ENCODE assay signal across 22 mouse cellular contexts in the genomic region with DNA sequence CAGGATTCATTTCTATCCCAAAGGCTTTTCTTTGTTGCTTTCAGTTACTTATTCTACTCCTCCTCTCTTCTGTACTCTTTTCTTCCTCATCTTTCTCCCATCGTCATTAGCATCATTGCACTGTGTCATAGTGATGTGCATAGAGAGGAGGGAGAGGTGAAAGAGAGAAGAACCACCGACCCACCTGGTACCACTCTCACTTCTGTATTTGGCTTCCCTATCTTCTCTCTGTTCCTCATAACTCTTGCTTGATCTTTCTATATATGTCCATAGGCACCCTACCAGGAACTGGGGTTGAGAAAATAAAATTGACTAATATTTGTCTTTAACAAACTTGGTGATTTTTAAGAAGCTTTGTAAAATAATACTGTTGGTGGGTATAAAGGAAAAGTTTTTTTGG. TPM values are rescaled to one million over a fixed set of nuclear protein-coding genes. Genes with fewer than 3 reads are reported as not detected.
"Had no signal": no experiment of that assay in that cellular context is flagged by ENCODE, and none has a peak within 500 bp of the region (broad histone marks: within the 10 kb centered on the region; RNA-seq: fewer than 3 reads in every experiment).

No protein-coding gene starts in this region.

- H3K4me2 ChIP-seq: limb, embryonic 12.5 days; limb, embryonic 15.5 days; liver, embryonic 11.5 days; lung, embryonic 14.5 days; midbrain, embryonic 11.5 days; stomach, embryonic 15.5 days had no signal

- H3K27me3 ChIP-seq: limb, embryonic 12.5 days; limb, embryonic 15.5 days; stomach, embryonic 15.5 days had no signal

- ATAC-seq: intestine, postnatal 0 days; liver, postnatal 0 days; lung, postnatal 0 days had no signal

- H3K9ac ChIP-seq: limb, embryonic 12.5 days; limb, embryonic 15.5 days; liver, embryonic 14.5 days; liver, postnatal 0 days; lung, embryonic 14.5 days; stomach, embryonic 15.5 days had no signal

- H3K36me3 ChIP-seq: limb, embryonic 12.5 days; limb, embryonic 15.5 days; stomach, embryonic 15.5 days had no signal

- H3K27ac ChIP-seq: kidney, postnatal 0 days; limb, embryonic 12.5 days; limb, embryonic 15.5 days; liver, embryonic 14.5 days; stomach, embryonic 15.5 days had no signal

- H3K4me1 ChIP-seq: limb, embryonic 12.5 days; limb, embryonic 15.5 days; stomach, embryonic 15.5 days had no signal

- H3K4me3 ChIP-seq: limb, embryonic 12.5 days; limb, embryonic 15.5 days; stomach, embryonic 15.5 days had no signal

- H3K9me3 ChIP-seq: limb, embryonic 12.5 days; limb, embryonic 15.5 days; stomach, embryonic 15.5 days had no signal

- DNase-seq: kidney, adult 2 months; kidney, postnatal 25 days; layer of hippocampus, postnatal 36 days; left cerebral cortex, postnatal 4 days; liver, postnatal 0 days; lung, embryonic 14.5 days; lung, postnatal 36 days; right cerebral cortex, postnatal 25 days; thymus, postnatal 25 days had no signal

RNA-seq across cellular contexts. Expression of a gene that starts 3.5 kb away (rescaled TPM):
- total RNA-seq: left cerebral cortex, postnatal 4 days; megakaryocyte-erythroid progenitor cell, adult 5-6 weeks had no signal
- polyA plus RNA-seq: intestine, embryonic 14.5 days; intestine, postnatal 0 days; kidney, adult 2 months; kidney, embryonic 14.5 days; kidney, postnatal 0 days; limb, embryonic 15.5 days; liver, embryonic 11.5 days; liver, embryonic 14.5 days; liver, postnatal 0 days; lung, embryonic 14.5 days; lung, postnatal 0 days had no signal

RNA-seq across cellular contexts. Expression of a gene that starts 46.2 kb away (rescaled TPM):
- total RNA-seq: midbrain, postnatal 0 days had no signal
- polyA plus RNA-seq: kidney, embryonic 14.5 days; midbrain, postnatal 0 days had no signal
